Mouse (Mus musculus): ENCODE measurements around the gene Rnd2. TPM values are rescaled to one million over a fixed set of nuclear protein-coding genes. Genes with fewer than 3 reads are reported as not detected.
A peak's percentile ranks its signal among the peaks of the same experiment; 100 is the strongest.

Rnd2 gene
- polyA plus RNA-seq, 1 experiment from 2014 or later, result 38.8 TPM

- Histone ChIP-seq H3K4me1 (peaks cover 11% of the 10 kb centered on the region), H3K27ac (replicated peaks) (no peak overlapping the region), H3K9me3 (replicated peaks) (no peaks in the 10 kb centered on the region), H3K27me3 (ENCODE audit: low read depth, poor library complexity, severe bottlenecking) (no peaks in the 10 kb centered on the region), H3K4me3 (no peak overlapping the region), H3K36me3 (peaks cover 13% of the 10 kb centered on the region)
- no peak for DNase-seq (ENCODE audit: low spot score)
- 86% methylated on average over 3 of the region's 3 CpGs for WGBS
Observed at GRCm38 (mm10) chr11:101450394-101450793, 14.4 kb upstream of the Rnd2 start.

- WGBS, result 92% methylated on average over 10 of the region's 10 CpGs
- peaks cover 11% of the 10 kb centered on the region for H3K4me1 ChIP-seq
- DNase-seq (ENCODE audit: low spot score), result no peak
- peaks cover 5% of the 10 kb centered on the region for H3K36me3 ChIP-seq
- no peak overlapping the region for H3K4me3 ChIP-seq
- H3K27me3 ChIP-seq (ENCODE audit: low read depth, poor library complexity, severe bottlenecking), result no peaks in the 10 kb centered on the region
- no peak overlapping the region for H3K27ac ChIP-seq (replicated peaks)
- H3K9me3 ChIP-seq (replicated peaks), result no peaks in the 10 kb centered on the region
Observed at GRCm38 (mm10) chr11:101451536-101451935, 13.3 kb upstream of the Rnd2 start.

GRCm38 (mm10) chr11:101452093-101452774 lies 12.6 kb upstream of the Rnd2 start:
- no peak overlapping the region for H3K4me3 ChIP-seq
- WGBS, result 83% methylated on average over 10 of the region's 10 CpGs
- H3K27me3 ChIP-seq (ENCODE audit: low read depth, poor library complexity, severe bottlenecking), result no peaks in the 10 kb centered on the region

GRCm38 (mm10) chr11:101454702-101455101 lies 10.1 kb upstream of the Rnd2 start:
- H3K27me3 ChIP-seq (ENCODE audit: low read depth, poor library complexity, severe bottlenecking), result no peaks in the 10 kb centered on the region
- H3K4me1 ChIP-seq, result peaks cover 23% of the 10 kb centered on the region
- peaks cover 21% of the 10 kb centered on the region for H3K36me3 ChIP-seq
- 55% methylated on average over 6 of the region's 6 CpGs for WGBS
- H3K27ac ChIP-seq (replicated peaks), result 0 out of 2 replicates have a peak overlapping the region, but pooled peaks have one; percentile 14
- no peaks in the 10 kb centered on the region for H3K9me3 ChIP-seq (replicated peaks)
- no peak overlapping the region for H3K4me3 ChIP-seq
- DNase-seq (ENCODE audit: low spot score), result no peak

More at GRCm38 (mm10) chr11:101452093-101452774, 12.6 kb upstream of the Rnd2 start:
- H3K4me1 ChIP-seq, result peaks cover 11% of the 10 kb centered on the region
- H3K36me3 ChIP-seq, result no peaks in the 10 kb centered on the region
- H3K9me3 ChIP-seq (replicated peaks), result no peaks in the 10 kb centered on the region
- no peak overlapping the region for H3K27ac ChIP-seq (replicated peaks)
- DNase-seq (ENCODE audit: low spot score), result no peak

- Histone ChIP-seq H3K27me3 (ENCODE audit: low read depth, poor library complexity, severe bottlenecking) (no peaks in the 10 kb centered on the region), H3K4me3 (no peak overlapping the region), H3K36me3 (peaks cover 30% of the 10 kb centered on the region), H3K9me3 (replicated peaks) (no peaks in the 10 kb centered on the region), H3K4me1 (peaks cover 32% of the 10 kb centered on the region), H3K27ac (replicated peaks) (0 out of 2 replicates have a peak overlapping the region, but pooled peaks have one; percentile 38)
- 88% methylated on average over 7 of the region's 7 CpGs for WGBS
- no peak for DNase-seq (ENCODE audit: low spot score)
Observed at GRCm38 (mm10) chr11:101455627-101456026, 9.2 kb upstream of the Rnd2 start.

GRCm38 (mm10) chr11:101457631-101458030 lies 7.2 kb upstream of the Rnd2 start:
- H3K4me1 ChIP-seq, result peaks cover 46% of the 10 kb centered on the region

GRCm38 (mm10) chr11:101458217-101458616 lies 6.6 kb upstream of the Rnd2 start:
- 87% methylated on average over 12 of the region's 12 CpGs for WGBS
- Histone ChIP-seq H3K36me3 (peaks cover 45% of the 10 kb centered on the region), H3K27ac (replicated peaks) (no peak overlapping the region), H3K4me1 (peaks cover 52% of the 10 kb centered on the region), H3K4me3 (no peak overlapping the region), H3K27me3 (ENCODE audit: low read depth, poor library complexity, severe bottlenecking) (no peaks in the 10 kb centered on the region), H3K9me3 (replicated peaks) (no peaks in the 10 kb centered on the region)
- no peak for DNase-seq (ENCODE audit: low spot score)

More at GRCm38 (mm10) chr11:101457631-101458030, 7.2 kb upstream of the Rnd2 start:
- DNase-seq (ENCODE audit: low spot score), result no peak
- 91% methylated on average over 9 of the region's 9 CpGs for WGBS
- no peaks in the 10 kb centered on the region for H3K9me3 ChIP-seq (replicated peaks)
- no peak overlapping the region for H3K27ac ChIP-seq (replicated peaks)
- H3K36me3 ChIP-seq, result peaks cover 45% of the 10 kb centered on the region
- H3K4me3 ChIP-seq, result no peak overlapping the region
- no peaks in the 10 kb centered on the region for H3K27me3 ChIP-seq (ENCODE audit: low read depth, poor library complexity, severe bottlenecking)

GRCm38 (mm10) chr11:101459716-101460115 lies 5.1 kb upstream of the Rnd2 start:
- Histone ChIP-seq H3K27me3 (ENCODE audit: low read depth, poor library complexity, severe bottlenecking) (peaks cover 9% of the 10 kb centered on the region), H3K36me3 (peaks cover 45% of the 10 kb centered on the region), H3K4me3 (no peak overlapping the region), H3K4me1 (peaks cover 62% of the 10 kb centered on the region), H3K9me3 (replicated peaks) (no peaks in the 10 kb centered on the region), H3K27ac (replicated peaks) (peak overlapping the region; percentile 29)
- no peak for DNase-seq (ENCODE audit: low spot score)
- 28% methylated on average over 6 of the region's 6 CpGs for WGBS

- Histone ChIP-seq H3K27me3 (ENCODE audit: low read depth, poor library complexity, severe bottlenecking) (peaks cover 15% of the 10 kb centered on the region), H3K4me1 (peaks cover 63% of the 10 kb centered on the region), H3K4me3 (no peak overlapping the region), H3K36me3 (peaks cover 45% of the 10 kb centered on the region), H3K9me3 (replicated peaks) (no peaks in the 10 kb centered on the region), H3K27ac (replicated peaks) (peak overlapping the region; percentile 29; the same call in 1 of the 2 replicates)
- WGBS, result 86% methylated on average over 15 of the region's 15 CpGs
- DNase-seq (ENCODE audit: low spot score), result no peak
Observed at GRCm38 (mm10) chr11:101460321-101460720, 4.5 kb upstream of the Rnd2 start.

- H3K27ac ChIP-seq (replicated peaks), result peak overlapping the region; percentile 80
- peaks cover 79% of the 10 kb centered on the region for H3K4me1 ChIP-seq
- WGBS, result 74% methylated on average over 14 of the region's 14 CpGs
- H3K4me3 ChIP-seq, result peak overlapping the region; percentile 32
- H3K9me3 ChIP-seq (replicated peaks), result no peaks in the 10 kb centered on the region
- H3K36me3 ChIP-seq, result peaks cover 45% of the 10 kb centered on the region
- H3K27me3 ChIP-seq (ENCODE audit: low read depth, poor library complexity, severe bottlenecking), result peaks cover 24% of the 10 kb centered on the region
- DNase-seq (ENCODE audit: low spot score), result no peak
Observed at GRCm38 (mm10) chr11:101462141-101462540, 2.7 kb upstream of the Rnd2 start.

- Histone ChIP-seq H3K27me3 (ENCODE audit: low read depth, poor library complexity, severe bottlenecking) (peaks cover 27% of the 10 kb centered on the region), H3K9me3 (replicated peaks) (no peaks in the 10 kb centered on the region), H3K27ac (replicated peaks) (peak overlapping the region; percentile 80), H3K36me3 (peaks cover 42% of the 10 kb centered on the region), H3K4me1 (peaks cover 86% of the 10 kb centered on the region), H3K4me3 (peak overlapping the region; percentile 32)
- 44% methylated on average over 13 of the region's 13 CpGs for WGBS
- peak; percentile 71 for DNase-seq (ENCODE audit: low spot score)
Observed at GRCm38 (mm10) chr11:101462583-101463440, 2.0 kb upstream of the Rnd2 start.

- Histone ChIP-seq H3K27ac (replicated peaks) (peak overlapping the region; percentile 82), H3K27me3 (ENCODE audit: low read depth, poor library complexity, severe bottlenecking) (peaks cover 31% of the 10 kb centered on the region), H3K36me3 (peaks cover 19% of the 10 kb centered on the region), H3K9me3 (replicated peaks) (no peaks in the 10 kb centered on the region), H3K4me1 (peaks cover 88% of the 10 kb centered on the region), H3K4me3 (peak overlapping the region; percentile 68)
- peak; percentile 60 for DNase-seq (ENCODE audit: low spot score)
- WGBS, result under 1% methylated on average over 51 of the region's 51 CpGs
Observed at GRCm38 (mm10) chr11:101465101-101465868, 486 bp downstream of the Rnd2 start.
